Mouse (Mus musculus): Measurements from ENCODE around the gene Foxp2. TPM values are rescaled to one million over a fixed set of nuclear protein-coding genes. Genes with fewer than 3 reads are reported as not detected.
A peak's percentile ranks its signal among the peaks of the same experiment; 100 is the strongest.

Foxp2 gene
- total RNA-seq, 1 experiment from 2014 or later: 6.0 TPM

- DNase-seq: no peak
Measured at GRCm38 (mm10) chr6:15101548-15101947, 200.4 kb downstream of the Foxp2 start.

GRCm38 (mm10) chr6:15120916-15121315, 219.8 kb downstream of the Foxp2 start:
- no peak for DNase-seq

GRCm38 (mm10) chr6:15121339-15121738, 220.2 kb downstream of the Foxp2 start:
- no peak for DNase-seq

- no peak for DNase-seq
Measured at GRCm38 (mm10) chr6:15130142-15130541, 229.0 kb downstream of the Foxp2 start.

- no peak for DNase-seq
Measured at GRCm38 (mm10) chr6:15142094-15142493, 240.9 kb downstream of the Foxp2 start.

GRCm38 (mm10) chr6:15151619-15152018, 250.5 kb downstream of the Foxp2 start:
- no peak for DNase-seq

- DNase-seq: peak; percentile 31
Measured at GRCm38 (mm10) chr6:15163508-15164053, 262.4 kb downstream of the Foxp2 start.

GRCm38 (mm10) chr6:15176754-15177153, 275.6 kb downstream of the Foxp2 start:
- DNase-seq: no peak

GRCm38 (mm10) chr6:15192877-15193276, 291.7 kb downstream of the Foxp2 start:
- DNase-seq: no peak

GRCm38 (mm10) chr6:15242176-15242942, 341.2 kb downstream of the Foxp2 start:
- DNase-seq: no peak

GRCm38 (mm10) chr6:15257393-15257792, 356.2 kb downstream of the Foxp2 start:
- peak; percentile 7 for DNase-seq

GRCm38 (mm10) chr6:15257893-15258292, 356.7 kb downstream of the Foxp2 start:
- DNase-seq: no peak

- DNase-seq: no peak
Measured at GRCm38 (mm10) chr6:15268136-15268535, 367.0 kb downstream of the Foxp2 start.

- no peak for DNase-seq
Measured at GRCm38 (mm10) chr6:15285213-15285612, 384.1 kb downstream of the Foxp2 start.

- DNase-seq: no peak
Measured at GRCm38 (mm10) chr6:15294081-15294480, 392.9 kb downstream of the Foxp2 start.

- peak; percentile 9 for DNase-seq
Measured at GRCm38 (mm10) chr6:15299279-15299678, 398.1 kb downstream of the Foxp2 start.

- no peak for DNase-seq
Measured at GRCm38 (mm10) chr6:15310671-15311070, 409.5 kb downstream of the Foxp2 start.

- no peak for DNase-seq
Measured at GRCm38 (mm10) chr6:15316948-15317347, 415.8 kb downstream of the Foxp2 start.

GRCm38 (mm10) chr6:15318343-15318742, 417.2 kb downstream of the Foxp2 start:
- no peak for DNase-seq

- DNase-seq: no peak
Measured at GRCm38 (mm10) chr6:15321551-15321974, 420.4 kb downstream of the Foxp2 start.

- DNase-seq: no peak
Measured at GRCm38 (mm10) chr6:15323099-15323498, 421.9 kb downstream of the Foxp2 start.

GRCm38 (mm10) chr6:15347705-15348104, 446.6 kb downstream of the Foxp2 start:
- DNase-seq: no peak

GRCm38 (mm10) chr6:15355852-15356251, 454.7 kb downstream of the Foxp2 start:
- peak; percentile 13 for DNase-seq

GRCm38 (mm10) chr6:15370281-15370680, 469.1 kb downstream of the Foxp2 start:
- DNase-seq: no peak

Measured in adrenal gland, postnatal 14 days (tissue).